ENCODE assay signal across 10 mouse cellular contexts in the genomic region with DNA sequence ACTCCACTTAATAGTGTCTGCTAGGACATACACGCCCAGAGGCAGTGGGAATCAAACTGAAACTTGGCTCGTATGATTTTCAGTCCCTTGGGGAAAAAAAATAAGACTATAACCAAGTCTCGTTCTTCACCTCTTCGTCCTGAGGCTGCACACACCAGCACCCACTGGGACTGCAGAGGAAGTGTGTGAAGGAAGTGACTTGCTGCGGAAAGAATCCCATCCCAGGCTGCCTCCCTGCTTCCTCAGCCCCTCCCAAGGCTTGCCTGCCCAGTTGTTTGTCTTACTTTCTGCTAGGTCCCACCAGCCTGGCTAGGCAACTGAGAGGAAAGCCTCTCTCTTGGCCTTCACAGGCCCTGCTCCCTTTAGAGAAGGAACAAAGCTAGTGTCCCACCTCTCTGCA. TPM values are rescaled to one million over a fixed set of nuclear protein-coding genes. Genes with fewer than 3 reads are reported as not detected.
DNase-seq lines count a peak whose midpoint lies in the region; ATAC-seq and TF ChIP-seq lines count a peak whose summit lies in the region.
"Had no signal": no experiment of that assay in that cellular context is flagged by ENCODE, and none has a peak within 500 bp of the region (broad histone marks: within the 10 kb centered on the region; RNA-seq: fewer than 3 reads in every experiment).

No protein-coding gene starts in this region.

- H3K36me3 ChIP-seq in intestine, postnatal 0 days (ENCODE audit: control insufficient read depth, insufficient read depth): peaks cover 36% of the 10 kb centered on the region
- H3K36me3 ChIP-seq in lung, postnatal 0 days (ENCODE audit: insufficient read depth, low read length): no peaks in the 10 kb centered on the region
- H3K36me3 ChIP-seq in hindbrain, embryonic 11.5 days (ENCODE audit: control insufficient read depth, insufficient read depth, low read length): peaks cover 4% of the 10 kb centered on the region; the same call in 1 of the 2 replicates

- H3K9me3 ChIP-seq in intestine, postnatal 0 days (ENCODE audit: control insufficient read depth): no peaks in the 10 kb centered on the region
- no peaks in the 10 kb centered on the region for H3K9me3 ChIP-seq in lung, postnatal 0 days (ENCODE audit: low read length)
- no peaks in the 10 kb centered on the region for H3K9me3 ChIP-seq in hindbrain, embryonic 11.5 days (ENCODE audit: control insufficient read depth, low read length)

- no peak for ATAC-seq in intestine, postnatal 0 days
- peak; percentile 91 for ATAC-seq in lung, postnatal 0 days
- no peak for ATAC-seq in hindbrain, embryonic 11.5 days (ENCODE audit: low FRiP score)

- no peak overlapping the region for H3K4me3 ChIP-seq in intestine, postnatal 0 days (ENCODE audit: low read depth, low read length)
- no peak overlapping the region for H3K4me3 ChIP-seq in lung, postnatal 0 days (ENCODE audit: low read depth, low read length)
- no peak overlapping the region for H3K4me3 ChIP-seq in hindbrain, embryonic 11.5 days (ENCODE audit: low read depth, low read length)

- peak; percentile 40 for DNase-seq in adrenal gland, postnatal 14 days
- DNase-seq in gastrocnemius, postnatal 25 days: peak; percentile 61
- DNase-seq in lung, postnatal 0 days (ENCODE audit: low spot score): peak; percentile 68
- no peak for DNase-seq in B cell, adult 2 months
- no peak for DNase-seq in layer of hippocampus, adult 9-11 months
- no peak for DNase-seq in spleen, adult 18-20 months
- DNase-seq in hindbrain, embryonic 11.5 days (ENCODE audit: low spot score): no peak
- DNase-seq: midbrain, embryonic 14.5 days; right cerebral cortex, postnatal 14 days had no signal

- no peak overlapping the region for H3K9ac ChIP-seq in intestine, postnatal 0 days (ENCODE audit: low read depth, low read length)
- 0 out of 2 replicates have a peak overlapping the region, but pooled peaks have one; percentile 23 for H3K9ac ChIP-seq in lung, postnatal 0 days (replicated peaks; ENCODE audit: low read depth)
- no peak overlapping the region for H3K9ac ChIP-seq in hindbrain, embryonic 11.5 days (ENCODE audit: low read depth, low read length)

- H3K4me1 ChIP-seq in intestine, postnatal 0 days (replicated peaks; ENCODE audit: control insufficient read depth, insufficient read depth, low read length): no peaks in the 10 kb centered on the region
- no peaks in the 10 kb centered on the region for H3K4me1 ChIP-seq in lung, postnatal 0 days (ENCODE audit: insufficient read depth, low read depth, low read length)
- no peaks in the 10 kb centered on the region for H3K4me1 ChIP-seq in hindbrain, embryonic 11.5 days (replicated peaks; ENCODE audit: control insufficient read depth, insufficient read depth, low read length)

- H3K27me3 ChIP-seq in intestine, postnatal 0 days (replicated peaks; ENCODE audit: control insufficient read depth, insufficient read depth, low read length): no peaks in the 10 kb centered on the region
- H3K27me3 ChIP-seq in lung, postnatal 0 days (replicated peaks; ENCODE audit: insufficient read depth, low read length): no peaks in the 10 kb centered on the region
- no peaks in the 10 kb centered on the region for H3K27me3 ChIP-seq in hindbrain, embryonic 11.5 days (ENCODE audit: control insufficient read depth, insufficient read depth, low read length)

- no peak for TF ChIP-seq CTCF in intestine, postnatal 0 days (IDR thresholded peaks at IDR 0.05; ENCODE audit: low read depth)
- TF ChIP-seq CTCF in lung, postnatal 0 days (IDR thresholded peaks at IDR 0.05): no peak

- 66% methylated on average over 5 of the region's 5 CpGs for WGBS in intestine, postnatal 0 days
- 48% methylated on average over 5 of the region's 5 CpGs for WGBS in lung, postnatal 0 days
- WGBS in hindbrain, embryonic 11.5 days: 90% methylated on average over 5 of the region's 5 CpGs

- H3K4me2 ChIP-seq in intestine, postnatal 0 days (replicated peaks; ENCODE audit: low read depth): no peak overlapping the region
- no peak overlapping the region for H3K4me2 ChIP-seq in lung, postnatal 0 days (replicated peaks; ENCODE audit: low read depth, low read length)
- H3K4me2 ChIP-seq in hindbrain, embryonic 11.5 days (replicated peaks; ENCODE audit: low read depth, low read length): no peak overlapping the region

- TF ChIP-seq EP300 in lung, postnatal 0 days (IDR thresholded peaks at IDR 0.05): peak; percentile 95

- H3K27ac ChIP-seq in intestine, postnatal 0 days (ENCODE audit: low read depth, low read length): peak overlapping the region; percentile 46; the same call in 1 of the 2 replicates
- H3K27ac ChIP-seq in lung, postnatal 0 days (ENCODE audit: low read length): peak overlapping the region; percentile 86
- no peak overlapping the region for H3K27ac ChIP-seq in hindbrain, embryonic 11.5 days (ENCODE audit: low read depth, low read length)

RNA-seq across cellular contexts. Expression of a gene that starts 20.9 kb away (rescaled TPM):
- 63.3 and 77.7 TPM in 2 replicates for total RNA-seq in adrenal gland, postnatal 14 days (2021)
- 10 to 100 TPM; 19.0 to 20.1 TPM for total RNA-seq in gastrocnemius, postnatal 25 days (2021)
- 41.6 and 44.3 TPM in 2 replicates for polyA plus RNA-seq in intestine, postnatal 0 days (2015; fragmentation: Nextera tagmentation; extraction: Ambion mirVana)
- 65.4 and 69.7 TPM in 2 replicates for polyA plus RNA-seq in lung, postnatal 0 days (2015; fragmentation: Nextera tagmentation; extraction: Ambion mirVana)
- 125 and 140 TPM in 2 replicates for polyA plus RNA-seq in hindbrain, embryonic 11.5 days (2014; fragmentation: Nextera tagmentation; extraction: Ambion mirVana)

RNA-seq across cellular contexts. Expression of a gene that starts 21.8 kb away (rescaled TPM):
- 70.1 and 70.4 TPM in 2 replicates for total RNA-seq in adrenal gland, postnatal 14 days (2021)
- 10 to 100 TPM; 34.8 to 37.9 TPM for total RNA-seq in gastrocnemius, postnatal 25 days (2021)
- polyA plus RNA-seq in intestine, postnatal 0 days (2015; fragmentation: Nextera tagmentation; extraction: Ambion mirVana): 31.1 and 34.4 TPM in 2 replicates
- polyA plus RNA-seq in lung, postnatal 0 days (2015; fragmentation: Nextera tagmentation; extraction: Ambion mirVana): 65.5 and 67.6 TPM in 2 replicates
- polyA plus RNA-seq in hindbrain, embryonic 11.5 days (2014; fragmentation: Nextera tagmentation; extraction: Ambion mirVana): 45.5 and 47.6 TPM in 2 replicates

RNA-seq across cellular contexts. Expression of a gene that starts 51.9 kb away (rescaled TPM):
- total RNA-seq in adrenal gland, postnatal 14 days (2021): 73.4 and 79.7 TPM in 2 replicates
- 10 to 100 TPM in 1 of 2 experiments, 1 to 10 TPM in 1; 3.7 to 10.9 TPM for total RNA-seq in gastrocnemius, postnatal 25 days (2021)
- polyA plus RNA-seq in intestine, postnatal 0 days (2015; fragmentation: Nextera tagmentation; extraction: Ambion mirVana): 91.3 and 111 TPM in 2 replicates
- 111 and 112 TPM in 2 replicates for polyA plus RNA-seq in lung, postnatal 0 days (2015; fragmentation: Nextera tagmentation; extraction: Ambion mirVana)
- polyA plus RNA-seq in hindbrain, embryonic 11.5 days (2014; fragmentation: Nextera tagmentation; extraction: Ambion mirVana): 48.2 and 50.4 TPM in 2 replicates

Comparison
In these comparisons a context has a peak if more than half of its experiments do, and no peak if none do; other contexts are left out.
1. DNase-seq: peak in adrenal gland, postnatal 14 days (single experiment), gastrocnemius, postnatal 25 days (single experiment) and lung, postnatal 0 days (single experiment); none in B cell, adult 2 months (0 of 2), layer of hippocampus, adult 9-11 months (single experiment), spleen, adult 18-20 months (0 of 2) and hindbrain, embryonic 11.5 days (single experiment).